Mouse (Mus musculus) adrenal gland, postnatal 36 days (tissue): Measurements from ENCODE around the gene Unk. TPM values are rescaled to one million over a fixed set of nuclear protein-coding genes. Genes with fewer than 3 reads are reported as not detected.
"Not testable (repeated sequence)": the region's sequence is repeated elsewhere in the genome, so short reads cannot be mapped to it uniquely, and the experiment has no call there.

Source experiments
- DNase-seq, 2 experiments: peaks; one replicate each; pipeline ENCODE4 v3.0.0; 2021; ENCODE audit warnings: mixed read lengths in 1 of 2
- total RNA-seq, 2 experiments: library from RNA; stranded (reverse); gene quantifications; 2 replicates each; pipeline ENCODE4 v1.2.3; 2021

Unk gene
- total RNA-seq, 2 experiments from 2014 or later, result 18.3 to 20.2 TPM

DNA sequence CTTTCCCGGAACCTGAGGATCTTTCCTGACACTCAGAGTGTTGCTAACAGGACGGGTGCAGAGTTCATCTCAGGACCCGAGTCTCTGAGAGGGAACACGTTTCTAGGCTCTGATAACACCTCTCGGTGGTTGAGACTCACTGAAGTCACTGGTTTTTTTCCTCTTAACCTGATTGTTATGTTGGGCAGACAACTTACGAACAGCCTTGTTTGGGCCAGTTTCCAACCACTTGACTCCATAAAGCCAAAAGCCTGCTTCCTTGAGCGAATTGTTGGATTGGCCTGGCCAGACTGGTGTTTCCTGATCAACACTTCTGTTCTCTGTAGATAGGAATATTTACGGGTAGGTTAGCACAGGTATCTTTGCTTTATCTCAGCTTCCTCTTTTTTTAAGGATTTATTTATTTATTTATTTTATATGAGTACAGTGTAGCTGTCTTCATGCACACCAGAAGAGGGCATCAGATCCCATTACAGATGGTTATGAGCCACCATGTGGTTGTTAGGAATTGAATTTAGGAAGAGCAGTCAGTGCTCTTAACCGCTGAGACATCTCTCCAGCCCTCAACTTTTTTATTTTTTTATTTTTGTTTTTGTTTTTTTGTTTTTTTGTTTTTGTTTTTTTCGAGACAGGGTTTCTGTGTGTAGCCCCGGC, 58.7 kb downstream of the Unk start:
- DNase-seq, result no peak

DNA sequence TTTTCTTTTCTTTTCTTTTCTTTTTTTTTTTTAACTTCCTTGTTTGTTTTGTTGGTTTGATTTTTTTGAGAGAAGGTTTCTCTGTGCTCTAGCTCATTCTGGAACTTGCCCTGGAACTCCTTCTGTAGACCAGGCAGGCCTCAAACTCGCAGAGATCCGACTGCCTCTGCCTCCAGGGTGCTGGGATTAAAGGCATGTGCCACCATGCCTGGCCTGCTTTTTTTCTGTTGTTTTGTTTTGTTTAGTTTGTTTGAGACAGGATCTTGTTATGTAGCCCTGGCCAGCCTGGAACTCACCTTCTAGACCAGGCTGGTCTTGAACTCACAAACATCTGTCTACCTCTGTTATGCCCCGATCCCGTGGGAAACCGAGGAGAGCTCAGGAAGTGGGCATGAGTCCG, 59.4 kb downstream of the Unk start:
- no peak for DNase-seq

DNA sequence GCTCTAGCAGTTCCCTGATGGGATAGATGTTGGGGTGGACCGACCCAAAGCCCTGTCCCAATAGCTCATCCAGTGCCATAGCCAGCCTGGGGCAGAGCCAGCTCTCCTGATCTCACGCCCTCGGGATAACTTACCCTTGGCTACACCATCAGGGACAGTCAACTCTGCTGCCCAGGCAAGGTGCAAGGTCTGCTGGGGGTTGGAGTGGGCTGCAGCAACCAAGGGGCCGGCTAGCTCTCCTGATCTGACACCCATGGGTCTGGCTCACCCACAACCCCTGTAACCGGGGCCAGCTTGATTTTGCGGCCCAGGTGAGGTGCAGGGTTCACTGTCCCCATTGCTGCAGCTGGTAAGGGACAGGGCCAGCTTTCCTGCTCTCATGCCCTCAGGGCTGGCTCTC, 61.5 kb downstream of the Unk start:
- DNase-seq, result no peak

DNA sequence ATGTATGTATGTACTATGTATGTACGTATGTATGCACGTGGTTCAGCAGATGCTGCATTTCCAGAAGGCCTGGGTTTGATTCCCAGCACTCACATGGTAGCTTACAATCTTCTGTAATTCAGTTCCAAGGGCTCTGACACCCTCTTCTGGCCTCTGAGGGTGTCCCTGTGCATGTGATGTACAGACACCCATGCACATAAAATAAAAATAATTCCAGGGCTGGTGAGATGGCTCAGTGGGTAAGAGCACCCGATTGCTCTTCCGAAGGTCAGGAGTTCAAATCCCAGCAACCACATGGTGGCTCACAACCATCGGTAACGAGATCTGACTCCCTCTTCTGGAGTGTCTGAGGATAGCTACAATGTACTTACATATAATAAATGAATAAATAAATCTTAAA, 62.8 kb downstream of the Unk start:
- DNase-seq, result not testable (repeated sequence)

DNA sequence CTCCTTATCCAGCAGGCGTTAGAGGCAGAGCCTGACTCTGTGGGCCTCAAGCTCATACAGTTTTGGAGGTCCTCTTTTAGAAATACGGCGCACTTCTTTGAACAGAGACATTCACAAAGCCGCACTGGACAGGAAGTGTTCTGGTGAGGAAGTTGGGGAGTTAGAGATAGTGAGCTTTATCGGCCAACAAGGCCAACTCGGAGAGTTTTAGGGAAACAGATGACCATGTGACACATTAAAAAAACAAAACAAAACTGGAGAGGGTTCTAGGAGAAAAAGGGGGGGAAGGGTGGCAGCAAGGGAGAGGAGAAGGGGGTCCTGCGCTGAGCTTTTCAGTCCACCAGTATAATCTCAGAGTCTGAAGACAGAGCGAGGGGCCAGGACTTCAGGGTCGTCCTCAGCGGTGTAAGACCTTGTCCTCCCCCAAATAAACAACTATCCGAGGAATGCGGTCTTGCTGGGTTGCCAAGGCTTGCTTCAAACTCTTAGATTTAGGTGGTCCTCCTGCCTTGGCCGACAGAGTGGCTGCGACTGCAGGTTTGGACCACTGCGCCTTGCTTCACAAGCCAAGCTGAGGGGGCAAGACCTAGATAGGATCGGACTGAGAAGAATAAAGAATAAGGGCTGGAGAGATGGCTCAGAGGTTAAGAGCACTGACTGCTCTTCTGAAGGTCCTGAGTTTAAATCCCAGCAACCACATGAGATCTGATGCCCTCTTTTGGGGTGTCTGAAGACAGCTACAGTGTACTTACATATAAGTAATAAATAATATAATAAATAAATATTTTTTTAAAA, 63.8 kb downstream of the Unk start:
- no peak for DNase-seq

DNA sequence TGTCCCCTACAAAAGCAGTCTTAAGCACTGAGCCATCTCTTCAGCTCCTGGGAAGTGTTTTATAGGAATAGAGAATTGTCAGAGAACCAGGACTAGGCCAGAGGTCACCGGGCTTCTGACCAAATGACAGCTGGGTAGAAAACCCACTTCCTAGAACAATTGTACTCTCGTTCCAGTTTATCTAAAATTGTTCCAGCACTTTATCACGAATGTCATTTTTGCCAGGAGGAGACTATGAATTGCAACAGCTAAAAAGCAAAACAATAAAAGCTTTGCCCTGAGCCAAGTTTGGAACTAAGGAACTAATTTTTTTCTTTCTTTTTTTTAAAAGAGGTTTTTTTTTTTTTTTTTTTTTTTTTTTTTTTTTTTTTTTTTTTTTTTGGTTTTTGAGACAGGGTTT, 65.5 kb downstream of the Unk start:
- peak; percentile 77 to 81 for DNase-seq

DNA sequence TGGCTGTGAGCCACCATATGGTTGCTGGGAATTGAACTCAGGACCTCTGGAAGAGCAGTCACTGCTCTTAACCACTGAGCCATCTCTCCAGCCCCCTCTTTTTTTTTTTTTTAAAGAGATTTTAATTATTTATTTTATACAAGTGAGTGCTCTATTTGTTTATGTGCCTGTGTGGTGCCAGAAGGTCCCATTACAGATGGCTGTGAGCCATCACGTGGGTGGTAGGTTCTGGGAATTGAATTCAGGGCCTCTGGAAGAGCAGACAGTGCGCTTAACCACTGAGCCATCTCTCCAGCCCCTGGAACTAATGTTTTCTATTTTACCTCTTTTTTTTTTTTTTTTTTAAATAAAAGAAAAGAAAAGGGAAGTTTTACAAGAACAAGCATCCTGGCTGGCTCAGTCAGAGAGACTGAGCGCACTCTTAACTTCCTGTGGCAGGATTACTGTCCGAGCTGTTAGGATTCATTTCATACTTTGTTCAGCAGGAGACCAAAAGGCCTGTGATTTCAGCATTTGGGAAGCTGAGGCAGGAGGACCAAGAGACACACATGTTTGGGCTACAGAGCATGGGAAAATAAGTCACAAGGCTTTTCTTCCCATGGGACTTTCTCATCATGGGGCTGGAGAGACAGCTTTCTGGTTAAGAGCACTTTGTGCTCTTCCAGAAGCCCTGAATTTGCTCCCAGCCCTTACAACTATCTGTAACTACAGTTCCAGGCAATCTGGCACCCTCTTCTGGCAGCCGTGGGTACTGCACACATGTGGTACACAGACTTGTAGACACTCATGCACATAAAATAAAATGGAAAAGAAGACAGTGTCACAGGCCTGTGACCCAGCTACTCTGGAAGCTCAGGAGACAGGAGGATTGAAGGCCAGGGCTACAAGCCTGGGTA, 66.3 kb downstream of the Unk start:
- no peak for DNase-seq

DNA sequence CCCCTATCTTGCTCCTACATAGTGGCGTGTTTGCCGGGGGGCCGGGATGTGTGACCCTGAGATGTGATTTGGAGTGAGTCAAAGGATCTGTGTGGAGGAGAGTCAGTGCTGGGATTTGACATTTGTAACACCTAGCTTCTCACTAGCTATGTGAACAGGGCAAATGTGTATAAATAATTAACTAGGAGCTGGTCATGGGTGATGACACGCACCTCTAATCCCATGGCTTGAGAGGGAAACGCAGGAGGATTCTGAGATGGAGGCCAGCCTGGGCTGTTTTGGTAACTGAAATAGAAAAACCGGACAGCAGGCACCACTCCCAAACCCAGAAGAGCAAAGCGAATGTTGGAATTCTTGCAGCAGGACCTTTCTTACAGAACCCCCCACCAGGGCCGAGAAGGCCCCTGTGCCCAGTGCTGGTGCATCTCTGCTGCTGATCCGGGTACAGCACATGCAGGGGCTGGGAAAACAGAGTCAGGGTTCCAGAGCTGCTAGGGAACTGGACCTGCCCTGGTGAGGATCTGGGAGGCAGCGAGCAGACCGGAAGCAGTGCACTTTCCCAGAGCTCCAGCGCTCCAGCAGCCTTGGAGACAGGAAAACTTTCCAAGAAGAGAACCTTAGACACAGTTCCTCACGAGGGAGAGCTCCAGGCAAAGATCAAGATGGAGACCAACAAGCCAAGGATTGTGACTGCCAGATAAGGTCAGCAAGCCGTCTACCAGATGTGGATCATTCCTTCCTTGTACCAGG, 68.8 kb downstream of the Unk start:
- no peak for DNase-seq

DNA sequence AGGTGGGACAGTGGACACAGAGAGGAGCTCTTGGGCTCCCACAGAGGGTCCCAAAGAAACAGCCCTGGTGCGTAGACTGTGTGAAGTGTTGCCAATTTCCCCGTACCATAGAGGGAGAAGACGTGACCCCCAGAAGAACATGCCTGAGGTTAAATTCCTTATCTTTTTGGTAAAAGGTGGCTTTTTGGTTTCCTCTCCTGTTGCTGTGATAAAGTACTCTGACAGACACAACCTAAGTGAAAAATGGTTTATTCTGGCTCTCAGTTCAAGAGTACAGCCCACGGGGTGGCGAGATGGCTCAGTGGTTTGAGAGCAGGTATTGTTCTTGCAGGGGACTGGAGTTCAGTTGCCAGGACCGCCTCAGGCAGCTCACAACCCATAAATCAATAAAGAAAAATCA, 69.3 kb downstream of the Unk start:
- DNase-seq, result no peak

DNA sequence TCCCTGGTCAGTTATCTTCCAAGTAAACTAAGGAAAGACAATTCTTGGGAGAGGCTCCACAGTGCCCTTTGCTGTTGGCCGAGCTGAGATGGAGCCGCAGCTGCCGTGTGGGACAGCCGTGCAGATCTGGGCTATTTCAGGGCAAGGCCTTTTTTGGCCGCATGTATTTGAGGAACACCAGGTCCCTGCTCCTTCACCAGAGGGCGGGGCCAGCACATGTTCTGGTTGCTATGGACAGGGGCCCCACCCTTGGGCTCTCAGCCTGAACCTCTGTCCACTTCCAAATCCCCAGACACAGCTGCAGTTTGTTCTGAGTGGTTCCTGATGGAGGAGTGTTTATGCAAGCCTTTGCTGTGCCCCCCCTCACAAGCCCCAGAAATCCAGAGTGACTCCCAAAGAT, 70.3 kb downstream of the Unk start:
- peak; percentile 23 to 49 for DNase-seq

DNA sequence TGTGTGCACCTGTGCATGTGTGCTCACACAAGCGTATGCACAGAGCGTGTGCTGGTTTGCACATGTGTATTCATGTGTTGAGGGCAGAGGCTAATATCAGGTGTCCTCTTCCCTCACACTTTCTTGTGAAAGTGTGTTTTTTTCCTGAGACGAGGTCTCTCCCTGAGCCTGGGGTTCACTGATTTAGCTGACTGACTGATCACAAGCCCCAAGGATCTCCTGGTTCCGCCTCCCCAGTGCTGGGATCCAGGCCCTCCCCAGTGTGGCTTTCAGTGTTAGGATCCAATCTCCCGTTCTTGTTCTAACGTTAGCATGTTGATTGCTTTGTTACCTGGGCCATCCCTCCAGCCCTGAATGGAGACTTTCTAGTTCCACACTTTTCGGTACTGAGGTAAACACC, 70.7 kb downstream of the Unk start:
- no peak for DNase-seq

DNA sequence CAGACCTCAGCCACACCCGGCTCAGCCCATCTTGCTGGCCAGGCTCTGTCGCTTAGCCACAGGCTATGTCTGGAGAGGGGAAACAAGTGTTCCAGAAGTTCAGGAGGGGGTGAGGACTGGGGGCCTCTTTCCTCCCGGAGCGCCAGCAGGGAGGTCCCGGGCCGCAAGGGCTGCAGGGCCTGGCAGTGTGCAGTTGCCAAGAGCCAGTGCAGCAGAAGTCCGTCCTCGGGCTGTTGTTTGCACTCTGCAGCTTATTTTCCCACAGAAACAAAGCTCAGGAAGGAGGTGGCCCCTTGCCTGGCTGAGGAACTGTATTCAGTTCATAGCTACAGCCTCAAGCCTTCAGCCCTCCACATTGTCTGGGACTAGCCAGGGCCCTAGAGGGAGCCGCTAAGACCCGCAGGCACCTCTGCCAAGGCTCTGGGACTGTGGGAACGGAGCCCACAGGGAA, 71.8 kb downstream of the Unk start:
- no peak for DNase-seq

DNA sequence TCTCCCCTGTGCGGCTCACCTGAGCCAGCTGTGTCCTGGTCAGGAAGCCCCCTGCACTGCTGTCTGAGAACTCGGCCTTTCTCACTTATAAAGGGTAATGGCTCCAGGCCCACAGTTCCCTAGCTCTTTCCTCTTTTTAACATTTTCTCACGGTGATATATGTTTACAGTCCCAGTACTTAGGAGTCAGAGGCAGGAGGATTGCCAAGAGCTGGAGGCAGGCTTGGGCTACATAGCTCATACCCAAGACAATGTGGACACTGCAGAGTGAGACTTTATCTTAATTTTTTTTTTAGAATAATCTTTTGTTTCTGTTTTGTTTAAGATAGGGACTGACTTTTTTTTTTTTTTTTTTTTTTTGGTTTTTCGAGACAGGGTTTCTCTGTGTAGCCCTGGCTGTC, 72.3 kb downstream of the Unk start:
- no peak for DNase-seq

DNA sequence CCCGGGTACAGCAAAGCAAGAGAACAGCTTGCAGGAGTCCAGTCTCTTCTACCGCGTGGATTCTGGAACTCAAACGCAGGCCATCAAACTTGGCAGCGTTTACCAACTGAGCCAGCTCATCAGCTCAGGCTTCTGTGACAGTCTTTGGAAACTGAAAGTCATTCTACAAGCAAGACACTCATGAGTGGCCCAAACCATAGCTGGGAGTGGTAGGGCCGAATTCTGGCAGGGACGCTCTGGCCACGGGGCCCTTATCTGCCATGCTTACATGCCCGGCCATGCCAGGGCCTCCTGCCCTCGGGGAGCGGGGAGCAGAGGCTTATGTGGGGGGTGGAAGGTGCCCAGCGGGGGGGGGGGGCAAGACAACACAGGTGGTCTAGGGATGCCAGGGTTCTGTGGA, 73.5 kb downstream of the Unk start:
- peak; percentile 56 to 57 for DNase-seq

DNA sequence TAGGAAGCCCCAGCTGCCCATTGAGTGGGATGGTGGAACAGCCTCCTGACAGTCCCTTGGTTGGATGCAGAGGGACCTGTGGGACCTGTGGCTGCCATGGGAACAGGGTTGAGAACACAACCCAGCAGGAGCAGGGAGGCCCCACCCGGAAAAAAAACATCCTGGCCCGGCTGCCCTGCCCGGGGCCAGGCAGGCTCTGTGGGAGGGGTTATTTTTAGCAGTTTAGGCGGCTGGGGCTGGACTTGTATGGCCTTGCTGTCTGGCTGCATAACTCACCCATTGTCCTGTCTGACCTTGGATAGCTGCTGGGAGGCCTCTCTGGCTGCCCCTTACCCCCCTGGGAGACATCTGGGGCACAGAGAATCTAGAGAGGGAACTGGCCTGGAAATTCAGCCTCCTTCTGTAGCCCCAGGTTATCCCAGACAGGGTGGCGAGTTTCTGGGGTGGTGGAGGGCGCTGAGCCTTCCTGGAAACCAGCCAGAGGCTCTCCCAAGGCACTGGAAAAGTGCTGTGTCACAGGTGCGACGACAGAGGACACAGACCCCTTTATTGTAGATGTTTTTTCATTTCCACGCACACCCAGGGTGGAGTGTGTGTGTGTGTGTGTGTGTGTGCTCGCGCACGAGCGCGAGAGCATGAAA, 74.0 kb downstream of the Unk start:
- peak; percentile 83 to 86 for DNase-seq

DNA sequence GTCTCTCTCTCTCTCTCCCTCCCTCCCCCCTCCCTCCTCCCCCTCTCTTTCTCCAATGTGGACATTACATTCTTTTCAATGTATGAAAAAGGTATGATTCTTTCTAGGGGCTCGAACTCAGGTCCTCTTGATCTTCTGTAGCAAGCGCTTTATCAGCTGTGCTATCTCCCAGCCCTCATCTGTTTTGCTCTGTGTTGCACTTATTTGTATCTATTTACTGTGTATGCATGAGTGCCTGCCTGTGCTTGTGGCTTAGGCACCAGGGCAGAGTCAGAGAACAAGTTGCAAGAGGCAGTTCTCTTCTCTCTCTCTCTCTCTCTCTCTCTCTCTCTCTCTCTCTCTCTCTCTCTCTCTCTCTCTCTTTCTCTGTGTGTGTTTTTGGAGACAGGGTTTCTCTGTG, 74.9 kb downstream of the Unk start:
- DNase-seq, result no peak

DNA sequence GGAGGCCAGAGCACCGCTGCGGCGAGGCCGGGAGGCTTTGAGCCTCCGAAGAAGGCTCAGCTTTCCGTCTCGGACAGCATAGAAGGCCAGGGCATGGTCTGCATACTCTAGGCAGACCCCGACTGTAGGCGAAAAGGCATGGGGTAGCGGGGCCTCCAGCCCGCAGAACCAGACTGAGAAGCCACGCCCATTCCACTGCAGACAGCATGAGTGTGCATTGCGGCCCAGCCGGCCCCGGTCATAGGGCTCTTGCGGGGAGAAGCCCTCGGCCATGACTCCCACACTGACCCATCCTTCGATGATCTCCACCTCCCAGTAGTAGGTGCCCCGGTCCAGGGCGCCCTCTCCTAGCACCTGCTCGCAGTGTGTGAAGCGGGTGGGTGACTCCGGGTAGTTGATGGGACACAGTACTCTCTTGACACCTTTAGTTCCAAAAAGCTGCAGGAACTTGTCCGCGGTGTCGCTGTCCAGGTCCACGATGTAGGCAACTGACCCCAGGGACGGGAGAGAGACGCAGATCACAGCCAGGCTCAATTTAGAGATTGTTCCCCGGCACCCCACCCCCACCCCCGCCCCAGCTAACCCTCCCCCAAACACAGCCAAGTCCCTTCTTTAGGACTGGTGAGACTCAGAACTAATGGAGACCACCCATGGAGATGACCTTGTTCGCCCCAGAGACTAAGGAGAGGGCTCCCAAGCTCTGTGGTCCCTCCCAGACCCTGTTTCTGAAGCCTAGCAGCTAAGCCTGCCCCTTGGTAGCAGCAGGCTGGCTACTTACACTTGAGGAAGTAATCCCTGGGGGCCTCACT, 76.2 kb downstream of the Unk start:
- DNase-seq, result no peak

DNA sequence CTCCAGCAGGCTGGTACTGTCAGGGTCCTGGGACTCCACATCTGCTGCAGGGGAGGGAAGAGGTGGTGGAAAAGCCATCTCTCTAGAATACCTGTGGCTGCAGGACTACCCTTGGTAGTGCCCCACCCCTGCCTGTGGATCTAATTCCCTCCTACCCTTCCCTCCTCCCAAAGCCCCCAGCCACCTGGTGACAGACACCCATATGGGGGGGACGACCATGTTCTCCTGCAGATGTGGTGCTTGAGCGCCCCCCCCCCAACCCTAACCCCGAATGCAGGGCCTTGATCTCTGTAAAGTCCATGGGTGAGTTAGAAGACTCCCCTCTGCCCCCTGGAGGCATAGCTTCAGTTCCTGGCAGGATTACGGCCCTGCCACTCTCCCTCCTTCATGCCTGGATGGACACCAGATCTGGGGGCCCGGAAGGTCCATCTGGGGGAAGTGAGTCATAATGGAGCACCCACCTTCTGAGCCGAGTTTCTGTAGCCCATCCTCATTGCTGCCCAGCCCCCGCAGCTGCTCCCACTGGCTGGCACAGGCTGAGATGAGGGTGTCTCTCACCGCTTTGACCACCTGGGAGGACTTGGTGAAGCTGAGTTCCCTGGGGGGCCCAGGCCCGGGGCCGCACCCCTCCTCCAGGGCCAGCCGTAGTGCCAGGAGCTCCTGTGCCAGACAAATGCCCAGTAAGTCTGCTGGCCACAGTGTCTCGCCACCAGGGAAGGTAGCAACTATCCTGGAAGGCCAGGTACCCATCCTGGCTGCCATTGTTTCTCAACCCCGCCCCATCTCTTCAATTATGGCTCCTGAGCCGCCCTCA, 77.0 kb downstream of the Unk start:
- DNase-seq, result no peak

DNA sequence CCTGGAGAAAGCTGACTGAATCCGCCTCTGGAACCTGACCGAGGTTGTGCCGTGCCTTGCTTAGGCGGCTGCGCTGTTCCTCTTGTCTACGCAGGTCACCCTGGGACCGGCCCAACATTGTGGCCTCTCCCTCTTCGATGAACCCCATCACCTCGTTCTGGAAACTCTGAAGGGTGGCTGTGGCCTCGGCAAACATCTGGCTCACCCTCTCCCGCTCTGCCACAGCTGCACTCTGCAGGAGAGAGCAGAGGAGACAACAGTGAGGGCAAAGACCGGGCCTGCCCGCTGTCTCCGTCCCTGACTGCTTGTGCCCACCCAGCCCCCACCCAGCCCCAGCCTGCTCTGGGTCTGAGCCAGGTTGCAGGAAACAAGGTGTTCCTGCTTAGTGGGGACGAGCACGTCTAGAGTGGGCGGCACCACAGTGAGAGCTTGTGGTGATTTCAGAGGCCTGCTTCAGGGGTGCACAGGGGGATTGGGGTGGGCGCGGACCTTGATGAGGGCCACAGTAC, 77.7 kb downstream of the Unk start:
- no peak for DNase-seq
